Mouse (Mus musculus) kidney, postnatal 0 days (tissue): ENCODE data around the gene Zfp949. TPM values are rescaled to one million over a fixed set of nuclear protein-coding genes. Genes with fewer than 3 reads are reported as not detected.

Experiments used
- ATAC-seq: fragments of 200-750 bp; cut with Nextera tagmentation; replicated peaks from 2 replicates; pipeline ENCODE4 v1.8.0; 2017; ENCODE audit warnings: low read depth, moderate number of reproducible peaks, moderate TSS enrichment, moderate library complexity; ENCODE audit not compliant: low FRiP score
- DNase-seq: peaks from one replicate; pipeline ENCODE4 v3.0.0-alpha.2; 2016; ENCODE audit warnings: low spot score
- H3K27ac ChIP-seq: fragments of 300-500 bp; sonication (generic); 2 replicates; pipeline ENCODE4 v1.5.1; 2014; ENCODE audit warnings: mild to moderate bottlenecking
- H3K27me3 ChIP-seq: fragments of 300-500 bp; sonication (generic); 2 replicates; pipeline ENCODE4 v1.6.1; 2014; ENCODE audit warnings: low read length, mixed read lengths; ENCODE audit not compliant: insufficient read depth
- H3K36me3 ChIP-seq: fragments of 300-500 bp; sonication (generic); 2 replicates; pipeline ENCODE4 v1.6.1; 2014; ENCODE audit warnings: low read length, mixed read lengths; ENCODE audit not compliant: insufficient read depth
- H3K4me1 ChIP-seq: fragments of 300-500 bp; sonication (generic); replicated peaks from 2 replicates; pipeline ENCODE4 v1.6.1; 2014; ENCODE audit warnings: antibody characterized with exemption, low read length, mixed read lengths; ENCODE audit not compliant: insufficient read depth
- H3K4me2 ChIP-seq: fragments of 300-500 bp; sonication (generic); 2 replicates; pipeline ENCODE4 v1.6.1; 2014; ENCODE audit warnings: mild to moderate bottlenecking, low read length, moderate library complexity, mixed read lengths
- H3K4me3 ChIP-seq: fragments of 300-500 bp; sonication (generic); replicated peaks from 2 replicates; pipeline ENCODE4 v1.5.1; 2014; ENCODE audit warnings: low read depth, low read length
- H3K9ac ChIP-seq: fragments of 300-500 bp; sonication (generic); 2 replicates; pipeline ENCODE4 v1.6.1; 2014; ENCODE audit warnings: low read depth, low read length
- H3K9me3 ChIP-seq: fragments of 300-500 bp; sonication (generic); replicated peaks from 2 replicates; pipeline ENCODE4 v1.6.1; 2016; ENCODE audit warnings: low read length, inconsistent platforms, mixed read lengths
- CTCF ChIP-seq: IDR thresholded peaks from 2 replicates; pipeline ENCODE4 v1.5.1; 2016; ENCODE audit warnings: antibody characterized with exemption, low read depth, mild to moderate bottlenecking, moderate library complexity
- WGBS: fragments of 180-500 bp; shearing (Covaris S2); extraction: QIAGEN DNeasy Blood & Tissue Kit; methylation state at CpG from one replicate; pipeline ENCODE4 v1.1.7; 2014; 5-methylcytosine and 5-hydroxymethylcytosine counted together
- polyA plus RNA-seq: library from polyadenylated mRNA; unstranded; fragments of >200 nt; fragmentation: Nextera tagmentation; extraction: Ambion mirVana; gene quantifications from 2 replicates; pipeline ENCODE4 v1.2.1, GENCODE M21; 2015

Zfp949 gene
- polyA plus RNA-seq, 1 experiment from 2014 or later, result 9.7 TPM

DNA sequence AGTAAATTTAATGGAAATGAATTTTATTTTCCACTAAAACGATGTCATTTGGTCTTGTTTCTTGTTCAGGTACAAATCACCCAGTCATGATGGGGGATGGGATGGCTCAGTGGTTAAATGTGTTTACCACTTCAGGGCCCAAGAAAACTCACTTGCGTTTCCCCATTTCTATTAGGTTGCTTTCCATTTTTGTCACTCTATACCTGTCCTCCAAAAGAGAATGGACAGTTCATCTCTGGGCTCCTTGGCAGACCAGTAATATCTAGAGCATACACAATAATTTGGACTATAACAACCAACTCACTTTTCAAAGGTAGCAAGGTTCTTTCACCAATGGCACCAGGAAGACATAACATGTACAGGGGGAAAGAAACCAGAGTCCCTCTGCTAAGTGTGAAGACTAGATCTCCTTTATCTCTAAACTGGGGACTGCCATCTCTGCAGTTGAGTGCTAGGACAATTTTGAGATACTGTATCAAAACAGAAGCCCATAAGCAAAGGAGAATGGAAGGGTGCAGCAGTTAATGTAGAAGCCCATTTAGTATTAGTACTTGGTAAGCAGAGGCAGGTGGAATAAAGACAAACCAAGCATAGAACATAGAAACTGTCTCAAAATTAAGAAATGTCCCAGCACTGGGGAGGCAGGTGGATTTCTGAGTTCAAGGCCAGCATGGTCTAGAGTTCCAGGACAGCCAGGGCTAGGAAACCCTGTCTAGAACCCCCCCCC is 27.5 kb upstream of the Zfp949 start:
- TF ChIP-seq CTCF, result no peak
- H3K4me3 ChIP-seq, result no peak overlapping the region
- H3K9ac ChIP-seq, result no peak overlapping the region
- 38% methylated on average over 2 of the region's 2 CpGs for WGBS
- ATAC-seq (no peak), DNase-seq (no peak)
- no peak overlapping the region for H3K27ac ChIP-seq
- H3K27me3 ChIP-seq, result no peaks in the 10 kb centered on the region
- no peaks in the 10 kb centered on the region for H3K9me3 ChIP-seq
- H3K36me3 ChIP-seq, result no peaks in the 10 kb centered on the region
- peak overlapping the region; percentile 71; the same call in 1 of the 2 replicates for H3K4me2 ChIP-seq
- no peaks in the 10 kb centered on the region for H3K4me1 ChIP-seq

DNA sequence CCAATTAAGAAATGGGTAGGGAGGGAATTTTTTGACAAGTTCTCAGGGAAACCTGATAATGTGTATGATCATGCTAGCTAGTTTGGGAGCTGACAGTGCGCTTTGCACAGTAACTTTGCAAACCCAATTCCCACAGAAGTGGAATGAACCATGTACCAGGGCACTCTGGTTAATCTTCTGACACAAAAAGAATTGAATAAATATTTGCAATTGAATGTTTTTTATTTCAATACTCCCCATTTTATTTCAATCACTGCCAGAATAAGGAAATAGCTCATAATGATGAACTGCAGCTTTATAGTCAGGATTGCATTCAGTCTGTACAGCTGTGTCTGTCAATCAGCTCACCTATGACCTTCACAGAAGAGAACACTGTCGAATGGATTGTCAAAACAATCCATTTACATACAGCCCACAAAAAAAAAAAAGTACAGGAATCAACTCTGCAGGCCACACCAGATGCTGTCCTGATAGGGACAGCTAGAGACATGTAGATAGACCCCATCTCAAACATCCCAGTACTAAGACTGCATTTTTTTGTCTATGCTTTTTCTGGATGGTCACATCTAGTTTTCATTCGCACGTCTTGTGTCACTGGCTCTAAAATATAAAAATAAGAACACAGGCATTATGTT is 26.9 kb upstream of the Zfp949 start:
- peak overlapping the region; percentile 71 for H3K4me2 ChIP-seq
- H3K4me3 ChIP-seq, result 0 out of 2 replicates have a peak overlapping the region, but pooled peaks have one; percentile 75
- H3K27me3 ChIP-seq, result no peaks in the 10 kb centered on the region
- H3K9ac ChIP-seq, result no peak overlapping the region
- no peaks in the 10 kb centered on the region for H3K4me1 ChIP-seq
- ATAC-seq (no peak), DNase-seq (no peak)
- WGBS, result 23% methylated on average over 4 of the region's 4 CpGs
- no peak for TF ChIP-seq CTCF
- no peaks in the 10 kb centered on the region for H3K9me3 ChIP-seq
- no peaks in the 10 kb centered on the region for H3K36me3 ChIP-seq
- H3K27ac ChIP-seq, result no peak overlapping the region

DNA sequence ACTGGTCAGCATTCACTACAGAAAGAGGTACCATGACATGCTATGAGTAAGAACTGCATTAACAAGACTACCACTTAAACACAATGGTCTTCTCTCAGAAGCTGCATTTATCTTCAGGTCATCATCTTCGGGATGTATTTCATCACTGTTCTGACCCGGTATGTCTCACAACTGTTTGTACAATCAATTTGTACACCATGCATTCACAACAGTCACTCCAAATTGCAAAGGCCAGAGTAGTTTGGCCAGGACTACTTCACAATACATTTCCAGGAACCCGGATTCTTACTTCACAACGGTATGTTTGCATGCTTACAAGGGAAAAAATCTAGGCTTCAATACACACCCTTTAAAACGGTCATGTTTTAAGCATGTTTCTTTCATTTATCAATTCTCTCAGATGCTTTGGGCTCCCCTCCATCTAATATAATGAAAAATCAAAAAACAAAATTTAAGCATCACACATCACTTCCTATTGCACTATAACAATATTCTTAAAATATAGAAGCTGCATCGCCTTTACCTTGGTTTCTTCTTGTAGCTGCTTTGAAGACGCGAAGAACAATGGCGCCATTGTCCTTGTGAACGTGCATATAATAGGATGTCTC is 25.8 kb upstream of the Zfp949 start:
- no peak for ATAC-seq
- H3K9me3 ChIP-seq, result no peaks in the 10 kb centered on the region
- peak overlapping the region; percentile 71 for H3K4me2 ChIP-seq
- H3K9ac ChIP-seq, result peak overlapping the region; percentile 83
- peak; percentile 33 for DNase-seq
- peak overlapping the region; percentile 84 for H3K27ac ChIP-seq
- no peaks in the 10 kb centered on the region for H3K4me1 ChIP-seq
- no peak for TF ChIP-seq CTCF
- under 1% methylated on average over 10 of the region's 10 CpGs for WGBS
- H3K4me3 ChIP-seq, result peak overlapping the region; percentile 75
- no peaks in the 10 kb centered on the region for H3K27me3 ChIP-seq
- no peaks in the 10 kb centered on the region for H3K36me3 ChIP-seq

DNA sequence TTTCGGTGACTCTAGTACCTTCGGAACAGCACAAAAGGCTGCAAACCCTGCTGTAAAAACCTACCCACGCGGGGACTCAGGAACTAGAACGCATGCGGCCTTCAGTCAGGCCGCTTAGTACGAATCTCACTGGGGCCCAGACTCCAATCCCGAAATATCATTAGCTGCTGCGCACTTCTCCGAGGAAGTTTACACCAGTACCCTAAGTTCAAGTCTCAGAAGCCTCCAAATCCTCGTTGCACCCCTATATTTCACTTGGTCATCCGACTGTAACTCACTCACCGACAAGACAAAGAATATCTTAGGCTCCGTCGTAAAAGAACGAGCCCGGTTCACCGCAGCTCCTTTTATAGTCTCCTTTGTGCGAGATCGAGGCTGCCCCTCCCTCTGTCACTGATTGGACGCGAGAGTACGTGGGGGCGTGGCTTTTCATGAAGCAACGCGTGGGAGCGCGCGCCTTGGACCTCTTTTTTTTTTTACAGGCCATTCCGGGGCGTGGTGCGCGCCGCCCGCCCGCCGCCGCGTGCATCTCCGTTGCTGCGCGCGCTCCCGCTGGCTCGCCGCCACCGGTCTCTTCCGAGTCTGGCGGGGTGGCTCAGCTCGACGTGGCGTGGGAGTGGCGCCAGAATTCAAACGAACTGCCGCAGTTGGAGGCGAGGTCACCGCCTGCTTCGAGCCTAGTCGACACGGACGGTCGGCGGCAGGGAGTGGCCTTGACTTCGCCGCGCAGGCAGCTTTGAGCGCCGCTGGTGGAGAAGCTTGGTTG is 25.1 kb upstream of the Zfp949 start:
- WGBS, result under 1% methylated on average over 69 of the region's 69 CpGs
- ATAC-seq (peak; percentile 92), DNase-seq (peak; percentile 99)
- no peaks in the 10 kb centered on the region for H3K27me3 ChIP-seq
- H3K9ac ChIP-seq, result peak overlapping the region; percentile 83
- H3K9me3 ChIP-seq, result no peaks in the 10 kb centered on the region
- peak overlapping the region; percentile 84 for H3K27ac ChIP-seq
- TF ChIP-seq CTCF, result peak; percentile 43
- H3K4me3 ChIP-seq, result peak overlapping the region; percentile 75
- no peaks in the 10 kb centered on the region for H3K4me1 ChIP-seq
- no peaks in the 10 kb centered on the region for H3K36me3 ChIP-seq
- H3K4me2 ChIP-seq, result peak overlapping the region; percentile 78

DNA sequence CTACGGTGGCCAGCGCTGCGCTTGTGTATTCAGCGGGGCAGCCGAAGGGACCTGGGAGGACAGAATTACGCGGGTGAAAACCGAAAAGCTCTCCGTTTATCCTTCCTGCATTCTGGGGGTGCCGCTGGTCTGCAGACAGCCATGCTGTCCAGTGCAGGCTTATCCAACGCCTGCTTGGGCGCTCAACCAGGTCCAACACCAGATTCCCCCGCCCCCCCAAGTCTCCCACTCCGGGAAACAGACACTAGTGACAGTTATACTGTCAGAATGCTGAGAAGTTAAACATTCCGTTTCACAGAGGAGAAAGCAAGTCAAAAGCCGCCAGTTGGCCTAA is 24.5 kb upstream of the Zfp949 start:
- WGBS, result under 1% methylated on average over 16 of the region's 16 CpGs
- H3K9me3 ChIP-seq, result no peaks in the 10 kb centered on the region
- no peak for TF ChIP-seq CTCF
- no peak; the same call in 1 of the 2 replicates for ATAC-seq
- peak overlapping the region; percentile 60 for H3K27ac ChIP-seq
- peak overlapping the region; percentile 56 for H3K9ac ChIP-seq
- peak overlapping the region; percentile 75 for H3K4me3 ChIP-seq
- no peaks in the 10 kb centered on the region for H3K4me1 ChIP-seq
- no peak for DNase-seq
- peak overlapping the region; percentile 78 for H3K4me2 ChIP-seq
- H3K27me3 ChIP-seq, result no peaks in the 10 kb centered on the region
- no peaks in the 10 kb centered on the region for H3K36me3 ChIP-seq

DNA sequence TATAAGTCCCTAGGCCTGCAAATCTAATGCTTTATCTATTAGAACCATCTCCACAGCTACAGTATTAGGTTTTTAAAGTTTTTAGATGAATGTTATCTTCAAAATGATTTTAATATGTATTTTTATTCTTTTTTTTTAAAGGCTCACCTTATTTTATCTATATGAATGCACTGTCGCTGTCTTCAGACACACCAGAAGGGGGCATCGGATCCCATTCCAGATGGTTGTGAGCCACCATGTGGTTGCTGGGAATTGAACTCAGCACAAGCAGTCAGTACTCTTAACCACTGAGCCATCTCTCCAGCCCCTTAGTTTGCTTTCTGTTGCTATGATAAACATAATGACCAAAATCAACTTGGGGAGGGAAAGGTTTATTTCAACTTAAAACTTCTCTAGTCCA is 23.5 kb upstream of the Zfp949 start:
- no peaks in the 10 kb centered on the region for H3K27me3 ChIP-seq
- H3K9me3 ChIP-seq, result no peaks in the 10 kb centered on the region
- 92% methylated on average over 2 of the region's 2 CpGs for whole genome bisulfite sequencing
- TF ChIP-seq CTCF, result no peak
- no peak for ATAC-seq
- H3K4me1 ChIP-seq, result no peaks in the 10 kb centered on the region
- H3K4me3 ChIP-seq, result no peak overlapping the region
- H3K9ac ChIP-seq, result no peak overlapping the region
- no peak for DNase-seq
- no peaks in the 10 kb centered on the region for H3K36me3 ChIP-seq
- H3K4me2 ChIP-seq, result no peak overlapping the region
- H3K27ac ChIP-seq, result no peak overlapping the region
